Mouse (Mus musculus) frontal cortex, postnatal 25 days (tissue): ENCODE data around the gene Shisa6.
"Not testable (repeated sequence)": the region's sequence is repeated elsewhere in the genome, so short reads cannot be mapped to it uniquely, and the experiment has no call there.

ENCODE experiments used
- DNase-seq, 2 experiments: peaks; one replicate each; pipeline ENCODE4 v3.0.0; 2022; ENCODE audit warnings: low spot score in 2 of 2

The Shisa6 gene

GRCm38 (mm10) chr11:66482501-66482900 is 43.3 kb downstream of the Shisa6 start:
- DNase-seq: peak; percentile 8 to 29

DNA sequence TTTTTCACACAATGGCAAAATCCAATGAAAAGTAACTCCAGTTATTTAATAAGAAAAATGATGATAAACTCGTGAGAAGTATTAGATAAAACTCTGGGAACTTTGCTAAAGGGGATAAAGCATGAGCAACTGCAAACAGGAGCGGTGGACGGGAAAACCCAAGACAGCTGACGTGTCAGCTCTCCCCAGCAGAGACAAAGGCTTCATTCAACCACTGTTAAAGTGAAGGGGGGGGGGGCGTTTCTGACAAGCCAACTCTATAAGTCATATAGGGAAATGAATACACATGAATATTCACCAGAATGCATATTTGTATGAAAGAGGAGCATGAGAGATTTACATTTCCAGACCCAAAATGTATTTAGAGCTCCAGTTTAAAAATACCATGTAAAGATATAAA is 83.1 kb downstream of the Shisa6 start:
- no peak for DNase-seq

- no peak for DNase-seq
Measured at GRCm38 (mm10) chr11:66426129-66426528, 99.6 kb downstream of the Shisa6 start.

DNA sequence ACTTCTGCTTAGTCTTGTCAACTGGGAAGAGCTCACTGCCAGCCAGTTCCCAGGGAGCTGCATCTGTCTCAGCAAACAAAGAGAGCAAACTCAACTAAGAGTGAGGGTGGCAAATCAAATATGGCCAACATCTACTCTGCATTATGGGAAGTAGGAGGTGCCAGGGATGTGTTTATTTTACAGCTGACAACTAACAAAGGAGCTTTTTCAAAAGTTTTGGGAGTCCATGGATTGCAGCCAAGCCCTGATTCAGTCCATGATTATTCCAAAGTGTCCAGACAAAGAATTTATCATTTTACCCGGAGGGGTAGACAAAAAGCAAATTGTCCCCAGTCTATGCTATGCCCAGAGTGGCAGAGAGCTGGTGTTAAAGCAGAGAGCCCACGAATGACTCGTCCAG is 107.5 kb downstream of the Shisa6 start:
- DNase-seq: no peak

GRCm38 (mm10) chr11:66408721-66409120 is 117.0 kb downstream of the Shisa6 start:
- DNase-seq: not testable (repeated sequence)

DNA sequence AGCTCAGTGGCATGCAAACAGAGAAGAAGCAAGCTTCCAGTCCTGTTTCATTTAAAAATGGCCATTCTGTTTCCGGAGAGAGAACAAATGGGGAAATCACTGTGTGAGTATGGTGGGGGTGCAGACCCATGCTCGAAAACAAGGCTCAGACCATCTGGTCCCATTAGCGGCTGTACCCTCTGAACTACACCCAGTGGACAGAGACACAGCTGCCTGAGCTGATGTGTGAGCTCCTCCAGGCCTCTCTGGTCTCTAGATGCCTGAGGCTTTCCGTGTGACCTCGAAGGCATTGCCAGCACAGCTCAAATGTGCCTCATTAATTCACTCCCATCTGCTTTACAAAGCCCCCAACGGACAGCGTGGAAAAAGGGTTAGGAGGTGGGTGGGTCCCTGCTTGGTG is 125.7 kb downstream of the Shisa6 start:
- DNase-seq: no peak

- DNase-seq: no peak
Measured at GRCm38 (mm10) chr11:66387561-66387960, 138.2 kb downstream of the Shisa6 start.

DNA sequence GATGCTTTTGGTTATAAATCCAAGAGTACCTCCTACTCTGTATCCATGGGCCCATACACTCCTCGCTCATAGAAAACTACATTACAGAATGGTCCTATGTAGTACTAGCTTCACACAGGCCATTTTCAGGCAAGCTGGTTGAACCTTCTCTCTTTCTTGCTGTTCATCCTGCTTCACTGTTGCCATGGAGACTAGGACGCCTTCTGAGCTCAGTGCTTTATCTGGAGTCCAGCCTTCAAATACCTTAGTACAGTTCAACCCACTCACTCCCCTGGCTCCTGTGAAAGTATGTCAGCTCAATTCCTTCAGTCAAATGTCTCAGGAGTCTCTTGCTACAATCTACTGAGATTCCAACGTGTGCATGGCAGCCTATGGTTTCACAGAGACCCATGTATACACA is 154.0 kb downstream of the Shisa6 start:
- no peak for DNase-seq

DNA sequence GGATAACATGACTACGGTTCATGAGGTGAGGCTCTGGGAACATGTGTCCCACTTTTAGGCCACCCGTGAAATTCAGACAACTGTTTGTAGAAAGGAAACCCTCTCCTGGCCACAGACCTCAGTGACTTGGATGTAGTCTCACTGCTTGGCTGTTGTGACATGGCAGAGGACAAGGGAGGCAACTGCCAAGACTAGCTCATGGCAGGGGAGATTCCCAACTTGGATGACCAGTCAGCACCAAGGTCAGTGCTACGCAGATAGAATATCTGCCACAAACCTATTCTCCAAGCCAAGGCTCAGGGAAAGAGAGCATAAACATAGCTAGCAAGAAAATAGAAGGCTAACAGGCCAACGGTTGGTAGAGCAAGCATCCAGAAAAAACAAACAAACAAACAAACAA is 156.0 kb downstream of the Shisa6 start:
- DNase-seq: no peak

DNA sequence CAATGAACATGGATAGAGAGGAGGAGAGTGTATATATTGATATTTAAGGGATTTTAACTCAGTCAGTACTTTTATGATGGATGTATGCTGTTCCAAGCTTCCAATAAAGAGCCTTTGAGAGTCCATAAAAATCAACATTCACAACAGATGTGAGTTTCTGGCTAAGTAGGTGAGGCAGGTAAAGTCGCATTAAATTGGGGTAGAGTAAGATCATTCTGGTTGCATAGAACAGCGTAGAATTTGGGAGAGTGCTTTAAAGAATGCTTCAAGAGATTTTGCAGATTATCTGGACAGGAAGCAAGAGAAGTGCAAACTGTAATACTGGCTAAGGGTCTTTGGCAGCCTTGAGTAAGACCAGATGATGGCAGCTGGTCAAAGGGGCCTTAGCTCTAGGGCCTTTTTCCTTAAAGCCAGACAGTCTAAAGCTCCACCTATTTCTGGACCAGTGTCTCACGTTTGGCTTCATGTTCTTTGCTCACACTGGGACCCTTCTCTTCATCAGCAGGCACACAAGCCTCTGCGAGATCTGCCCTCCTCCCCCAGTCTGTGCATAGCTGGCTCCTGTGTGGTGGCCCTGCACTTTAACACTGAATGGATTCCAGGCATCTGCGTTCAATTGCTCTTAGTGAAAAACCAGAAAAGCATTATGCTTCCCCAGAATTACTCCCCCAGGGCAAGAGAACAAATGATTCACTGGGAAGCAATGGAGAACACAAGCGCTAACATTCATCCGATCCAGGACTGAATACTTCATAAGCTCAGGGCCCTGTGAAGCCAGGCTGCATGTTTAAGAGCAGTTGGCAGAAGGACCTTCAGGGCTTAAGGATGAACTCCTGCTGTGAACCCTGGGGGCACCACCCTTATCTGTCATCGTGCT is 158.7 kb downstream of the Shisa6 start:
- DNase-seq: no peak

DNA sequence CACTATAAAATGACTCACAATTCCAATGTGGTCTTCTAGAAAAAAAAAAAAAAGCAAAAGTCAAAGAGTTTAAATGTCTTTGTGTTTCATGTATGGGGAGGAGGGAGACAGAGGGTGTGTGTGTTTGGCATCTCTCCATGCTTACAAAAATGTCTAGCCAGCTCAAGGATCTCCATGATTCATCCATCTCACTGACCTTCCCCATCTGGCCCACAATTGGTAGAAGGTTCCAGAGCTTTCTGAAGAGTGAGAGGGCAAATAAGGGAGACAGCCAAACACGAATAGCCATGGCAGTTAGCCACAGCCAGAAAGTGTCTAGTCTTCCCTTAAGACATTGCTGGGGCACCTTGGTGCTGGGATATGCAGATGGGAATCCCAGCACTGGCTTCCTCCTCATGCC is 166.0 kb downstream of the Shisa6 start:
- DNase-seq: no peak

DNA sequence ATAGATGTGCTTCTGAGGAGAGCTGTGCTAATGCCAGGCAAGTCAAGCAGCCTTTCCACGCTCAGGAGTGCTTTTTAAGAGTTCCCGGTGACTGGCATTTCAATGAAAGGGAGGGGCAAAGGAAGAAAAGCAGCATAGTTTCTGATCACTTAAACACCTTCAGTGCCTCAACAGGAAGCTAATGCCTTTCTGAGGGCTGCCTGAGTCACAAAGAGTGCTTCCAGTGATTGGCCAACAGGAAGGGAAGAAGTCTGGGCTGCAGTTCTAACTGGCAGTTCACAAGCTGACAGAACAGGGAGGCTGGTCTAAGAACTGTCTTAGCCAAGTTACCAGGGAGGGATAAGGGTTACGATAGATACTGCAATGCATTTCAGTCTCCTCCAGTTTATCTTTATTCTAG is 180.9 kb downstream of the Shisa6 start:
- DNase-seq: no peak

GRCm38 (mm10) chr11:66336313-66336712 is 189.5 kb downstream of the Shisa6 start:
- no peak for DNase-seq

- no peak for DNase-seq
Measured at GRCm38 (mm10) chr11:66312764-66313163, 213.0 kb downstream of the Shisa6 start.

DNA sequence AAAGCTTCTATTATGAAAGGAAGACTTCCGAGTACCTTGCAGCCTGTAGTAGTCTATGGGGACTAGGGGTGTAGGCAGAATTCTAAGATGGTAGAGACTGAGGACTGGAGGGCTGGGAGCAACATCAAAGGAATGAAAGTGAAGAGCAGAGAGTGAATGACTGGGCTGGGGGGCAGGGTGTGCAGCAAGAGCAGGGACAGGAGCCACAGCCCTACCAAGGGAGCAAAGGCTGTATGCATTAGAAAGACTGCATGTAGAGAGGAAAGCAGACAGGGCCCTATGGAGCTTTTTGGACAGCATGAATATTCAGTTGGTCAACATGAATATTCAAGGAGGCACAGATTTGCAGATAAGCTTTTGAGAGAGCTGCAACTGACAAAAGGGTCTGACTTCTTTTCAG is 221.4 kb downstream of the Shisa6 start:
- DNase-seq: no peak

DNA sequence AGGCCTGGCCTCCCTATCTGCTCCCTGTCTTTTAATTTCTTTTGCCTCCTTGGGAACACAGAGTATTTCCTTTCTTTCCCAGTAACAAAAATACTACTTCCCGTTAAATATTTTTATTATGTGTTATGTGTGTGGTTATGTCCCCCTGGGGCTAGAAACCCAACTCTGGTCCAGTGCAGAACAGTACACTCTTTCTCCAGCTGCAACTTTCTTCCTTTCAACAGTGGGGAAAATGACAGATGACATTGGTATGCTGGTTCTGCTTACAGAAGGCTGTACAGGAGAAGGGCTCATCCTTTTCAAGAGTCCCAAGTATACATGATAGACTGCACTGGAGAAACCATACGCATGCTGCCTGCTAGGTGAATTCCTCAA is 251.1 kb downstream of the Shisa6 start:
- no peak for DNase-seq

DNA sequence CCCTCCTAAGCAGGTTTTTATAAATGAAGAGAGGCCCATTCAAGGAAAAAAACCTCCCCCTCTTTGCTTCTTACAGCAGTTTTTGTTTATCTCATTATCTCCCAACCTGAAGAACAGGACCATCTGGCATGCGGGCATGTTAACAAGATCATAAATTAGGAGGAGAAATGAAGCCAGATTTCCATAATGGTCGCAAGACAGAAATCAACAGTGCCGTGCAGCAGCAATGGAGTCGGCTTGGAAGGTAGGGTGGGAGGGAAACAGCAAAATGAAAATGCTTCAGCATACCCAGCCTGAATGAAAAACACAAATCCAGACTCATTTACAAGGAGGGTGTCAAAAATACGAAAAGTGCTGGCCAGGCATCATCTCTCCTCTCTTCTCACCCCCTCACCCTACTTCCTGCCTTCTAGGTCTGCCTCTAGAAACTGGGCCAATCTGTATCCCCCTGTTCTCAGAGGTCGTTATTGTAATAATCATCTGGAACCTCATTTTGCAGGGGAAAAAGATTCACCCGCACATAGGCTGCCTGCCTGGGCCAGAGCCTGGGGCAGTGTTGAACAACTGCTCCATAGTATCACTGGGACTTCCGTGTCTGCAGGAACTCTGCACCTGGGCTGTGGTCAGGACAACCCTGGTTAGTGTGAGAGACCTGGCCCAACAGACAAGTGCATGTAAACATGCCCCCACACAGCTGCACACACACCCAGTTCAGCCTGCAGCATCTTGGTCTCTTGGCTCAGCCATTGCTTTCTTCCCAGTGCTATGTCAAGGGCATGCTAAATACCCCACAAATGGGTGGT is 251.7 kb downstream of the Shisa6 start:
- no peak for DNase-seq

GRCm38 (mm10) chr11:66267029-66267428 is 258.7 kb downstream of the Shisa6 start:
- DNase-seq: no peak

DNA sequence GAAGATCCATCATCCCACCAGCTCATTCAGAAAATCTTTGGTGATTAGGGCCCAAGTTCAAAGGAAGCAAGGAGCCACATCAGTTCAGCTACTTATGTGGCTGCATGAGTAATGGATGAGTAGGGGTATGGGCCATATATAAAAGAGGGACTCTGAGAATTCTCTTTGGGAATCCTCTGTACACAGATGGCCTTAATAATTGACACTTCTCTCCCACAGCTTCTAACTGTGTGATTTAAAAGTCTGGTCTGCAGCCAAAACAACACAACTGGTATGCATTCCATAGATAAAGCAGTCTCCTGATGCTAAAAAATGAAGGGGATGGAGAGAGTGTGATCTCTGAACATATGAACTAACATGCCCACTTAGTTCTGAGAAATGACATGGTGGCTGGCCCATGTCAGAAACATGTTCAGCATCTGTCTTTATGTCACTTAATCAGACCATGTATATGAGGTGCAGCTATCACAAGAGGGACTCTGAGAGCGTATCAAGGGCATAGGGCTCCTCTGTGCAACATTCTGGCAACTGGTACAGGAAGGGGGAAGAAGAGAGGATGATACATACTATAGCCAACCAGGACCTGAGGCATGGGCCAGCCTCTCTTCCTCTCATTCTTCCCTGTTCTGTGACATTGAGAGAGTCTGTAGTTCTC is 260.3 kb downstream of the Shisa6 start:
- DNase-seq: no peak

DNA sequence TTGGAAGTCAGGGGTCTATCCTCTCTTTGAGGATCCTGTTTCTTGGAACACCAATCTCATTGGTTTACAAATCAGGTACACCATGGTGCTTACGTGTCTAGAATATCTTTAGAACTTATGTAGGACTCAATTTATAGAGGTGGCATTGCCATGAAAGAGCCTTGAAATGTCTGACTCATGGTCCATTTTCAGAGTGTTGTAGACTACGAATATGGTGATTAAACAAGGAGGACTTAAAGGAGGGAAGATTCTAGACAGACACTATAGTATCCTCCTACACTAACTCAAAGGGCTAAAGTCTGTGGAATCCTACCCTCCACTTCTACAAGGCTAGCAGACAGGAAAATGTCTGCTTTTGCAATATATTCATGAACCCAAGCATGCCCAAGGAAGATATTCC is 265.6 kb downstream of the Shisa6 start:
- DNase-seq: no peak

DNA sequence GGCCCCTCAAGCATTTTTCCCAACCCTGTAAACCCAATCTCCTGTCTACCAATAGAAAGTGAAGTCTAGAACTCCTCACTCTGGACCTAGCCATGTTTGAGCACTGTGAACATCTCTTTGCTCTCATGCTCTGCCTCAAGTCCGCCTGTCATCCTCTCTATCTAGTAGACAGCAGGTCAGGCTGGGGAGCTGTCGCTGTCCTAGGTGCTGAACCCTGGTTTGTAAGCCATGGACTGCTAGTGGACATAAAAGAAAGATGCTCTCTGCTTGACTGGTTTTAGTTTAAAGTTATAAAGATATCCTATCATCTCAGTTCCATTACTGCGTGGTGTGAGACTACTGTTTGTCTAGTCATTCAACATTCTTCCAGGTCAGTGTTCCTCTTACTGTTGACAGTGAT is 266.9 kb downstream of the Shisa6 start:
- no peak for DNase-seq

DNA sequence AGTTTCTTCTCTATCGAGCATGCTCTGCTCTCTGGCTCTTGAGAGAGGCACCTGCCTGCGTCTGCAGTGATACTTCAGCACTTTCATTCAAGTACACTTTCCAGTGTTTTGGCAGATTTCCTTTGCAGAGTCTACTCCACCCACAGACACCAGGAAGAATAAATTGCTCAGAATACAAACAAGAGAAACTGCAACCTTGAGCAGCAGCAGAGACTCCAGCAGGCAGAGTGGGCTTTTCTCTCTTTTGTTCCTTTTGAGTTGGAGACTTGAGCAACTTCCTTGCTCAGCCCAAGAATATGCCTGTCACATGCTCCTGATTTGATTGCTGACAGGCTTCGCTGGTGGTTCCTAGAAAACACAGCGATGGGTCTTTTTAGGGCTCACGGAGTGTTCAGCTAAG is 278.6 kb downstream of the Shisa6 start:
- DNase-seq: no peak

- DNase-seq: no peak
Measured at GRCm38 (mm10) chr11:66236557-66236956, 289.2 kb downstream of the Shisa6 start.
